Mouse (Mus musculus): ENCODE measurements around the gene Tom1l2.

GRCm38 (mm10) chr11:60231951-60232350 lies 120.8 kb downstream of the Tom1l2 start:
- TF ChIP-seq CTCF (IDR thresholded peaks at IDR 0.05; ENCODE audit: control insufficient read depth, insufficient read depth, insufficient replicate concordance, low read depth, low read length) (no peak), POLR2A (IDR thresholded peaks at IDR 0.05; ENCODE audit: control insufficient read depth, low read depth, low read length) (no peak)

All from testis, adult 2 months (tissue).